Mouse (Mus musculus) heart, adult 11 months (tissue): ENCODE data around the gene Usp2.
A peak's percentile ranks its signal among the peaks of the same experiment; 100 is the strongest.
"Not testable (repeated sequence)": the region's sequence is repeated elsewhere in the genome, so short reads cannot be mapped to it uniquely, and the experiment has no call there.

Experiments
- DNase-seq: peaks from one replicate; pipeline ENCODE4 v3.0.0; 2022

The Usp2 gene

GRCm38 (mm10) chr9:44093612-44094503 is 27.0 kb downstream of the Usp2 start:
- DNase-seq, result peak; percentile 97

GRCm38 (mm10) chr9:44094737-44095136 is 27.9 kb downstream of the Usp2 start:
- DNase-seq, result no peak

GRCm38 (mm10) chr9:44095781-44096180 is 29.0 kb downstream of the Usp2 start:
- DNase-seq, result no peak

- peak; percentile 95 for DNase-seq
Observed at GRCm38 (mm10) chr9:44096536-44096935, 29.7 kb downstream of the Usp2 start.

GRCm38 (mm10) chr9:44101490-44101889 is 34.7 kb downstream of the Usp2 start, which contains the start of gene Mfrp:
Gene Mfrp, plus strand, starts transcription at chr9:44101729.
- DNase-seq, result no peak

- no peak for DNase-seq
Observed at GRCm38 (mm10) chr9:44104881-44105280, 38.1 kb downstream of the Usp2 start.

- no peak for DNase-seq
Observed at GRCm38 (mm10) chr9:44105781-44106180, 39.0 kb downstream of the Usp2 start.

GRCm38 (mm10) chr9:44106182-44106581 is 39.4 kb downstream of the Usp2 start:
- DNase-seq, result peak; percentile 93

GRCm38 (mm10) chr9:44106596-44106995 is 39.8 kb downstream of the Usp2 start:
- no peak for DNase-seq

GRCm38 (mm10) chr9:44107110-44107509 is 40.3 kb downstream of the Usp2 start, which contains the start of gene C1qtnf5:
Gene C1qtnf5, plus strand, starts transcription at chr9:44107245.
- DNase-seq, result peak; percentile 99

GRCm38 (mm10) chr9:44107557-44108179 is 40.8 kb downstream of the Usp2 start:
- DNase-seq, result peak; percentile 96

GRCm38 (mm10) chr9:44108269-44109055 is 41.6 kb downstream of the Usp2 start:
- peak; percentile 95 for DNase-seq

- DNase-seq, result peak; percentile 95
Observed at GRCm38 (mm10) chr9:44109360-44110095, 42.7 kb downstream of the Usp2 start.

- DNase-seq, result not testable (repeated sequence)
Observed at GRCm38 (mm10) chr9:44111909-44112308, 45.1 kb downstream of the Usp2 start.

GRCm38 (mm10) chr9:44113105-44113789 is 46.4 kb downstream of the Usp2 start, which contains the start of the genes Gm49380 and Rnf26:
Gene Gm49380, minus strand, starts transcription at chr9:44113500.
Gene Rnf26, minus strand, starts transcription at chr9:44113517.
- DNase-seq, result peak; percentile 100

- no peak for DNase-seq
Observed at GRCm38 (mm10) chr9:44114453-44114852, 47.6 kb downstream of the Usp2 start.

GRCm38 (mm10) chr9:44115599-44115998 is 48.8 kb downstream of the Usp2 start:
- DNase-seq, result no peak

- no peak for DNase-seq
Observed at GRCm38 (mm10) chr9:44116182-44116581, 49.4 kb downstream of the Usp2 start.

- no peak for DNase-seq
Observed at GRCm38 (mm10) chr9:44119011-44119410, 52.2 kb downstream of the Usp2 start.

GRCm38 (mm10) chr9:44119948-44120465 is 53.2 kb downstream of the Usp2 start:
- DNase-seq, result no peak

GRCm38 (mm10) chr9:44124317-44124716 is 57.5 kb downstream of the Usp2 start:
- no peak for DNase-seq
